Mouse (Mus musculus): ENCODE measurements at regions not wholly inside any gene's neighbourhood (a gene's known extent, or its start where the extent isn't known, plus 50 kb on each side); places are given as distances from the start of the nearest gene placed in this dataset.

DNA sequence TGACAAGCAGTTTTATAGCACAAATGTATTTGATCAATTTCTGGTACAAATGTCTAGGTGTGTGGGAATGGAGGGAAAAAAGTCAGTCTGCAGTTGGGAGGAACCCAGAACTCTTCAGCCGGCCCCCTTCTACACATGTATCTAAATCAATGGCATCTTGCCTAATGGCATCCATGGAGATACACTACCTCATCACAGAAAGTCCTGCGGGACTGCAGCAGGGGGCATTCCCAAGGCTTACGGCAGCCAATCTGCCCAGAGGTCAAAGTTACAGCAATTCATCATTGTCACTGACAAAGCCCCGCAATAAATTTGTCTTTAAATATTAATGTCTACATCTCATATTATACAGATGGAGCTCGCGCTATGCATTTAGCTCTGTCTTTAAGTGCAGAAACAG is 135.7 kb upstream of the Arhgap5 start:
- no peak for DNase-seq (ENCODE audit: extremely low spot score in 1 of 2, low spot score in 2 of 2)
- intact Hi-C loops (cut with DNase I) = no loop called here

DNA sequence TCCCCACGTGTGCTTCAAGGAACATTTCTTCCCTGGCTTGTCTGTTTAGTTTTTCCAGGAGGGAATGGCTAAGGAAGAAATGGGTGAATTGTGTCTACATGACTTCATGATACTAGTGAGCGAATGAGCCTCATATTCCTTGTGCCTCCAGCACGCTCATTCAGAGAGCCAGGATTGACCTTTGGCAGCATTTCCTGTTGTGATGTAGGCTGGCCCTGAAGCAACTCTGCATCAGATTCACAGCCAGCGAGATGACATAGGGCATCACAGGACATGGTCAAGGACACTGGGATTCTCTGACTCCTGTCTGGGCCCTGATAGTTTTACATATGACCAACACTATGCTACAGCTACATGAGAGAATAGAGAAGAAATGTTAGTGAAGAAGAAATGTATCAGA is 135.3 kb upstream of the Arhgap5 start:
- intact Hi-C loops (cut with DNase I) = no loop called here
- no peak for DNase-seq (ENCODE audit: extremely low spot score in 1 of 2, low spot score in 2 of 2)

DNA sequence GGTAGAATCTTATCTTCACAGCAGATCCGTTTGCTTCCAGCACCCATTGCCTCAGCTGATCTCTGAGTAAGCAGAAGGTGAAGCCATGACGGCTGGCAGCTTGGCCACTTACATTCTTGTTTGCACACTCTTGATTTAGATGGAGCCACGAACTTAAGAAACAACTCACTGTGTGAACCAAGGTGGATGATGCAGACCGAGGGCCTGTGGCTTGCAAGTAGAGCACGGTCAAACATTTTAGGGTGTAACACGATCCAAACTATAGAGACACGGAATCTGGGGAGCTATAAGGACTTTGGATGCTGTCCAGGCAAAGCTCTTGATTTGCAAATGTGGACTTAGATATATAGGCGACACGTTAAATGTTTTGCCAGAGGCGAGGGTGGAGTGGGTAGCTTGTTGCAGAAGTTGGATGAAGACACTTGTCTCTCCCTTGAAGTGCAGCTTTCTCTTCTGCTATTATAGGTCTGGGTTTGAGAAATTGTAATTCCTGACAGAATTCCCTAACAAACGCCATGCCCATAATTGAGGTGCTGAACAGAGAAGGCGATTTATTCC is 133.5 kb upstream of the Arhgap5 start:
- no peak for DNase-seq (ENCODE audit: extremely low spot score in 1 of 2, low spot score in 2 of 2)
- intact Hi-C loops (cut with DNase I) = no loop called here

DNA sequence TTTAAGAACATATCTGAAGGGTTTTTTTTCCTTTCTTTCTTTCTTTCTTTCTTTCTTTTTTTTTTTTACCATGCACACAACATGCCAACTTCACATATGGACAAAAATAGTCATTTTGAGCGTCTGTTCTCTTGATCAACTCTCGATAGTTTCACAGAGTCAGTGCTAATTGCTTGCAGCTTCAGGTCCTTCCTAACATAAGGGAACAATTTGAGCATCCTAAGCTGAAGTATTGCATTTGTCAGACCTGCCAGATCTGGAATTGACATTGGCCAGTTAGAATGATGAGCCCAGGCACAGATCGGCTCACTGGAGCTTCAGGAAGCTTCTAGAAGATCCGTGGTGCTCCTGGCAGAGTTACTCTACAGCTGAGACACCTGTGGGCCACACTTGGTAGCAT is 128.7 kb upstream of the Arhgap5 start:
- no peak for DNase-seq (ENCODE audit: extremely low spot score in 1 of 2, low spot score in 2 of 2)
- intact Hi-C loops (cut with DNase I) = no loop called here

DNA sequence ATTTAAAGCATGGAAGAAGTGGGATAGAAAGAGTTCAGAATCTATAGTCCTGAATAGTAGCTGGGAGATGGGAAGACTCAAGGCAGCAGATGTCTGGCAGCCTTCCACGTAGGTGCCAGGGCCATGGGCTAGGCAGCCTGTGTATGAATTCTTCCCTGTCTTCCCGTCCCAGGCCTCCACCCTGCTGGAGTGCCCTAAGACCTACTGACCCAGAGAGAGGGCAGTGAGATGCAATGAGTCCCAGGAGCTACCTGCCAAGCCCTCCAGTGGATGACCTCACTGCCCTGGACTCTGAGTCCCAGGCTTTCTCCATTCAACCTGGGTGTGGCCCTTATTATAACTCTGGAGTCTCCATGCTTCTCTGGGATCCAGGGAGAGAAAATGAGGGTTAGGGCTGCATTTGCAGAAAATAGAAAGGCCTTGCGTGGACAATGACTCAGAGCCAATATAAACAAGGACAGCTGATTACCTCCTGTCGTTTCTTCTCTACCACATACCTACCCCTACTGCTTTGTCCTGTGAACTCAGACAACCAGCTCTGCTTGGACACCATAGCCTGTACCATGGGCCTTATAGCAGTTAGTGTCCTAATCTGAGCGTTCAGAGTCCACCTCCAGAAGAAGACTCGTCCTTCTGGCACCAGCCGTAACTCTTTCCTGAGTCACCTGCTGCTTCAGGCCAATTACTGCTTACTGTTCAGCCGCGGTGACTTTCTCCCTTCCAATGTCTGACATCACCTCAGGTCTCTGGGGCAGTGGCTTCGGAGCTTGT is 126.9 kb upstream of the Arhgap5 start:
- no peak for DNase-seq (ENCODE audit: extremely low spot score in 1 of 2, low spot score in 2 of 2)

DNA sequence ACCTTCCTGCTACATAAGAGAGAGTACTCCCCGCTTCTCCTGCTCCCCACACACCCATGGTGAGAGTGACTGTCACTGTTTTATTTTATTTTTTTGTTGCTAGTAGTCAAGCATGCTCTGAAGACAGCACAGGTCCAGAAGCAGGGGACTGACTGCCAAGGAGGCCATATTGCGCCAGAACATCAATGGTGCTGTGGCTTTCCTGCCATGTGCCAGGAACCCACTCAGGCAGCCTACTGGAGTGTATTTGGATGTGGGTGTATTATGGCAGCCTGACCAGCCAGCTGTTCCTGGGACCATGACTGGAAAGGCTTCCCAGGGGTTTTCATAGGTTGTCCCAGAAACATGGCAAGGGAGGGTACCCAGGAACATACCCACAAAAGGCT is 126.3 kb upstream of the Arhgap5 start:
- no peak for DNase-seq (ENCODE audit: extremely low spot score in 1 of 2, low spot score in 2 of 2)
- intact Hi-C loops (cut with DNase I) = no loop called here

More for the DNA sequence above, 126.9 kb upstream of the Arhgap5 start:
- intact Hi-C loops (cut with DNase I) = no loop called here

DNA sequence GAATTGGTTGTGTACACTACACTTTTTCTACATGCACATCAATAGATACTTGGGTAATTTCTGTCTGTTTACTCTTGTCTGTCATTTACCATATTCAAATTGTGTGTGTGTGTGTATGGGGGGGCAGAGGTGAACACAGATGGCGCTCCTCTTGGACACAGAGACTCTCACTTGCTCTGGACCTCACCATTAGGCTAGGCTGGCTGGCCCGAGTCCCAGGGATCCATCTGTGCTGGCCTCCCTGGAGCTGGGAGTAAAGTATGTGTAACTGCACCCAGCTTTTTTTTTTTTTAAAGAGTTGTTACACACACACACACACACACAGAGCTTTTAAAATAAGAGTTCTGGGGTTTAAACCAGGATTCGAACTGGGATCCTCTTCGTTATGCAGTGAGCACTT is 124.5 kb upstream of the Arhgap5 start:
- DNase-seq (ENCODE audit: extremely low spot score in 1 of 2, low spot score in 2 of 2) = no peak
- intact Hi-C loops (cut with DNase I) = no loop called here

DNA sequence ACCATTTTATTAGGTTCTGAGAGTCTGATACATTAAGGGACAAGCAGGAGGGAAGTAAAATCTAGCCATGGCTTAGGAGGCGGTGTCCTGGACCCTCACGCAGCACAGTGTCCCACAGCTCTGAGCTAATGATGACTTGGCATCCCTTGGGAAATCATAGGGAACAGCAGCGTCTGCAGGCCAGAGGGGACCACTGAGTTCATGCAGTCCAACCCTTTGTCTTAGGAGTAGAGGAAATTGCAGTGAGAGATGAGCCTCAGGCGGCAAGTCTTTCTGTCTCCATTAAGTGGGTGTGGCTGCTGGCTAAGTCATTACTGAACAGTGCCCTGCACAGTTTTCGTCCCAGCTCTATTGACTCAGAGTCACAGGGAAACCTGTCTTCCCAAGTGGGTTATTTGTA is 123.8 kb upstream of the Arhgap5 start:
- DNase-seq (ENCODE audit: extremely low spot score in 1 of 2, low spot score in 2 of 2) = no peak
- intact Hi-C loops (cut with DNase I) = no loop called here

DNA sequence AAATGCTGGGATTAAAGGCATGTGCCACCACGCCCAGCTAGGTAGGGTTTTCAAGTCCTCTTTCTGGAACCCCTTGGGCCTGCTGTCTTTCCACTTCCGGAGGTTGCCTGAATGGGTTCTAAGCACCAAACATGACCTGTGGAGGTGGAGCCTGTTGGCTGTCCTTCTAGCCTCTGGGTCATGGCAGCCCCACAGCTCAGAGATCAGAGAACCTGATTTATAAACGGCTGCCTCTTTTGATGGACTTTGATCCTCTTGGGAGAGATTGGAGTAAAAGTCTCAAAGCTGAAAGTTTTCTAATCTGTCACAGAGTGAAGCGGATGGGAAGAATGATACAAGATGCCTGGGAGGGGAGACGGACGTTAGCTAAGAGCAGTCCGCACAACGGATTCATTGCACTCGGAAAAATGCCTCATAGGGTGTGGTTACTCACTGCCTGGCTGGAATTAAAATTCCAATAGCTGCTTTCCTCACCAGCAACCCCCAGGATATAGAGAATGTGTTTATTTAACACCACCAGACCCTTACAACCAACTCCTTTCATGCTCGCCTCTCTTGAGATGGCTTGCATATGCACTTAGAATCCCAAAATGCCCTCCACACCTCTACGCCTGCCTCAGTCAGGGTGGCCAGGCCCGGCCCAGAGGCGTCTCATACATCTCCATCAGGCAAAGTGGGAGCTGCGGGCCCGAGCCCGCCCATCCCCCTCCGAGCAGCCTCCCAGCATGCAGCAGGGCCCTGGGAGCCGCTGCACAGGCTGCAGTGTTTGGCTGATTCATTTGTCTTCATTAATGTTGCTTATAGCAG is 122.4 kb upstream of the Arhgap5 start:
- intact Hi-C loops (cut with DNase I) = no loop called here

DNA sequence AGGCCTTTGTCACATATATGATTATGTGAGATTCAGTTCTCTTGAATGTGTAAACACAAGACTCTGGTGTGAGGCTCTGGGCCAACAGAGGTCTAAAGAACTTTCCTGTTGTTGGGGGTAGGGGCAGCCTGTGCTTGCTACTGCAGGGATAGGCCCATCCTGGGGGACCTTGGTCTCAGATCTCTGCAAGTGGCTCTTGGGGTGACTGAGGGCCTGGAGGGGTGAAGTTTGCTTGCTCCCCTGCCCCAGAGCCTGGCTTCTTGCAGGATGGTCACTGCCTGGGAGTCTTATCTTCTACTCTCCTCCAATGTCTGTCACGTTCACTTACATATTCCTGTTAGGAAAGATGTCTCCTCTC is 121.8 kb upstream of the Arhgap5 start:
- DNase-seq (ENCODE audit: extremely low spot score in 1 of 2, low spot score in 2 of 2) = no peak
- intact Hi-C loops (cut with DNase I) = no loop called here

More for the DNA sequence above, 122.4 kb upstream of the Arhgap5 start:
- DNase-seq (ENCODE audit: extremely low spot score in 1 of 2, low spot score in 2 of 2) = no peak

DNA sequence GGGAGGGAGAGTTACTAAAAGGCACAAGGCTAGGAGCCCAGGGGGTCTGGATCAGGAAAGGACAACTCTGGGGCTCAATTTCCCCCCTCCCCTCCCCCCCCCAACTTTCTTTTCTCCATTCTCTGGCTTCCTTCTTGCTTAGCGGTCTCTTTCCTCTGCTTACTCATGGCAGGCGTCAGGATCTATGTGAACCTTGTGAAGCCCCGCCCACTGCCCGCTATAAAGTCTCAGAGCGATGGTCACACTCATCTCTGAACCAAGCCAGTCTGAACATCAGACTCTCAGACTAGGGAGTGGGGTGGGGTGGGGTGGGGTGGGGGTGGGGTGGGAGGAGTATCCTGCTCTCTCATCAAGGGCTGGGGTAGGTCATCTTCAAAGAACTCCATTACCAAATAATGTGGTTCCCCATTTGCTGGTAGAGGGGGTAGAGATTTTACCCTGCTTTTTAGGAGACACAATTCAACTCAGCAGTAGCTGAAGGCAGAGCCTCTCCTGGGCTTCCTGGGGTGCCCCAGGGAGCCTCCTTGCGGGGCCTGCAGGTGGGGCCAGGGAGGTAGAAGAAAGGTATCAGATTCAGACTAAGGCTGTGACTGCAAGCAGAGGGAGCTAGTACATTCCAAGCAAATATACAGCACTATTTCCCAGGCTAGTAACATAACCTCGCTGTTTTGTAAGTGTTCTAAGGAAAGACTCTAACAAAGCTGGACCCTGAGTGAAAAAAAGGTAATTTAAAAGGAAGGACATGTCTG is 120.8 kb upstream of the Arhgap5 start:
- no peak for DNase-seq (ENCODE audit: extremely low spot score in 1 of 2, low spot score in 2 of 2)
- intact Hi-C loops (cut with DNase I) = no loop called here

DNA sequence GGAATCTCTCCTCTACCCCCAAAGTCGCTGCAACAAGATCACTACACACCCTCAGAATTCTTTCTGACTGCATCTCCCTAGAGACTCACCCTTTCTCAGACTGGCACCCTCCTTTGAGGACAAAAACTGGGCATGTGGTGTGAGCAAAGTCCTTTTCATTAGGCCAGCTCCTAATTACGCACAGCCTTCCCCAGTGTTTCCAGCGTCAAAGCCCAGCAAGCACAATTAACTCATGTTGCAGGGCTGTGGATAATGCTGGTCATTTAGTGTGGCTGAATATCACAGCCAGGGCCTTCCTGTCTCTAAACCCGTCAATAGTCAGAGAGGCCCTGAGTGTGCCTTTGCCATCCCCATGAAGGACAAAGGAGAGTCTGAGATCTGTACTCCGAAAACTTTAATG is 114.2 kb upstream of the Arhgap5 start:
- no peak for DNase-seq (ENCODE audit: extremely low spot score in 1 of 2, low spot score in 2 of 2)

DNA sequence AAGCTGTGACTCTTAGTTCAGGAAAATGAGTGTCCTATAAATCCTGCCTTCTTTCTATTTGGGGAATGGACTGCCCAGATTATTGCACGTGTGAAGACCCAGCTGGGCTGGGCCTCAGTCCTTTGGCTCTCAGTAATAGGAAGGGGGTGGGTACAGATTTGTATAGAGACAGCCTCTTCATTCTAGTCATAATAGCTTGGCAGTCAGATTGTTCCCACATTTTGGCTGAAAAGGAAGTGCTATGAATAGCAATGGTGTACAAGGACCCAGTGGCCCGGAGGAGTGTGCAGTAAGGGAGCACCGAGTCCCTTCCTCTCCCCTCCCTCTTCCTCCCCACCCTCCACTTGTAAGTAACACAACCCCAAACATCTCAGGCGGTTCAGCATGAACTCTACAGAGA is 113.5 kb upstream of the Arhgap5 start:
- intact Hi-C loops (cut with DNase I) = no loop called here
- peak in 1 of 2 experiments; percentile 43 for DNase-seq (ENCODE audit: extremely low spot score in 1 of 2, low spot score in 2 of 2)

More for the DNA sequence above, 114.2 kb upstream of the Arhgap5 start:
- intact Hi-C loops (cut with DNase I) = no loop called here

DNA sequence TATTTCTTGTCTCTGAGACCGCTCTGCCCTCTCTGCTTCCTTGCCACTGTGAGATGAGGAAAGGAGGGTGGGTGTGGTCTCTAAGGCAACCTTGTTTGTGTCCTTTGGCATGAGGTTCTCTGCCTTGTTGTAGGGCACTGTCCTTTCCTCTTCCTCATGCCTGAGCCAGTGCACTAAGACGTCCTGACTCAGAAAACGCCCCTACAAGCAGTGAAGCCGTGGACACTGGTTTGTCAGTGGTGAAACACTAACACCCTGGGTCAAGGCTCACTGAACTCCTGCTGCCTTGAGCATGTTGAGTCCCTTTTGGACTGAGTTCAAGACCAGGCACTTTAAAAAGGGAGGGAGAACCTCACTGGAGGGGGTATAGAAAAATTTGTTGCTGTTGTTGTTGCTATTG is 111.1 kb upstream of the Arhgap5 start:
- no peak for DNase-seq (ENCODE audit: extremely low spot score in 1 of 2, low spot score in 2 of 2)
- intact Hi-C loops (cut with DNase I) = no loop called here

DNA sequence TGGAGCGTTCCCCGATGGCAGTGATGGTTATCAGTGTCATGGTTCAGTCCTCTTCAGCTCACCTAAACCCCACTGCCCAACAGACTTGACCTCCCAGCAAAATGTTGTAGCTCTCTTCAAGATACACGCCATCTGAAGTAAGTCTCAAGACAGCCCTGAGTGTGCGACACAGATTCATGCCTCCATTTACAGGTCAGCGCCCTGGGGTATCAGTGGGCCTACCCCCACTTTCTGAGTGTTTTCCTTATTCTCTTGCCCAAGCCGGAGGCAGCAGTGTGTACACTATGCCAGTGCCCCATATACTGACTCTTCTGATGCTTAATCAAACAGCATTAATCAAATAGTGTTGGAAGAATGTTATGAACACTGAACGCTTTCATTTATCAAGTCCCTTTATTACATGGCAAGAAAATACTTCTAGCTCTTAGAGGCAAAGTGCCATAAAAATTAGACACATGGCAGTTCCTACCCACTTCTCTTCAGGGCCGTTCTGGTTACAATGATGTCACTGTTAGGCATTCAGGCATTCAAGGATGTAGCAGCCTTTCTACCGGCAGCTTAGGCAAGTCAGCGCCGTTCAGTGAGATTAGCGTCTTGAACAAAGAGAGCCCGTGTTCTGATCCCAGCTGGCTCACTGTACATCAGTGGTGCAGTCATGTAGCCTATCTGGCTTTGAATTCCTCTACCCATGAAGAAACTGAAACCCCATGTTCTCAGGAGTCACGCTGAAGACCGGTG is 109.6 kb upstream of the Arhgap5 start:
- intact Hi-C loops (cut with DNase I) = no loop called here
- DNase-seq (ENCODE audit: extremely low spot score in 1 of 2, low spot score in 2 of 2) = no peak

DNA sequence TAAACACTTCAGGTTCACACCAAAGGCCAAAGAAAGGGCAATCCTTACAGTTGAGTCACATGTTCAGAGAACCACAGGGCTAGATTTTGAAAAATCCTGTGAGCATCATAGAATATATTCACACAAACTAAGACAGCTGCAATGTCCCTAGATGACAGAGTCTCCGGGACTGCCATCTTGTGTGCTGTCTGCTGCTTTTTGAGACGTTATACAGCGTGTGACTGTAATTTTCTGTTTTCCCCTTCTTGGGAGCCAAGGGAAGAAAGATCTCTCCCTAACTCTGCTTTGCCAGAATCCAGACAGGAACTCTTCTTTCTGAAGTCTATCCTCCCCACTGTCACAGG is 109.1 kb upstream of the Arhgap5 start:
- intact Hi-C loops (cut with DNase I) = no loop called here

DNA sequence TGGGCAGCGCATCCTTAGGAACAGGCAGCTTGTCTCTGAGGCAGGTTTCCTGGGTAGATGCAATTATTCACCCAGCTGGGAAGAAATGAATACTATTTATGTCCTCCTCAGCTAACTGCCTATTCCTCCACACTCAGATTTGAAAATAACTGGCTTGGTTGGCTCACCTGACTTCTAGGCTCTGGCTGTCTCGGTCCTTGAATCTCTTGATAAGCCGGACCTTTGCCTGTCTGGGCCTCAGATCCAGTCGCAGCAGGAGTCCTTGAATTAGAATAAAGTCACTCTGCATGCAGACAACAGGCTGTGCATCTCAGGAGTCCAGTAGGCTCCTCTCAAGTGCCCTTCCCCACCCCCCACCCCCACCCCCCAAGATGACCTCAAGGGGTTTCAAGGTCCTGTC is 108.7 kb upstream of the Arhgap5 start:
- intact Hi-C loops (cut with DNase I) = no loop called here
- DNase-seq (ENCODE audit: extremely low spot score in 1 of 2, low spot score in 2 of 2) = no peak

More for the DNA sequence above, 109.1 kb upstream of the Arhgap5 start:
- no peak for DNase-seq (ENCODE audit: extremely low spot score in 1 of 2, low spot score in 2 of 2)

DNA sequence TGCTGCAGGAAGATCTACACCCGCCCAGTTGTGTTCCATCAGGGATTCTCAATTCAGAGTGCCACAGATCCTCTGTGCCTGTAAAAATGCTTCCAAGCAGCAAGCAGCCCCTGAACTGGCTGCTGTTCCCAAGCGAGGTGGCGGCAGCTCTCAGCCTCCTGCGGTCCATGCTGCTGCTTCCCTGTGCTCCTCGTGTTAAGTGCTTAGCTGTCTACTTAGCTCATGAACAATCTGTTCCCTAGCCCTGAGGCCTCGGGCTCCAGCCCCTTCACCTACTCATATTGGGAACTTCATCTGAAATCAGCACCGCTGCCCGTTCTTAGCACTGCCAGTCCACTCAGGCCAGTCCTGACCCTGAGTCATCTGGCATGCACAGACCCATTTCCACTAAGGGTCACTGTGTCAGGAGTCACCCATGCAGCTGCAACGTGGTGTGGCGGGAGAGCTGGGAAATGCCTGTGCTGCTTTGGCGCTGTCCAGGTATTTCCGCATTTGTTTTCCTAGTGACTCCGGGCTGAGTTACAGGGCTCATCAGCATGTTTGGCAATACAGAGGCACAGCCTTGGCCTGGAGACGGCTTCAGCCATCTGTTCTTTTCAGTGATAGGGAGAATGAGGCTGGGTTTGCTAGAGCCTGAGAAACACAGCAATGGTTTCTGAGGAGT is 107.5 kb upstream of the Arhgap5 start:
- DNase-seq (ENCODE audit: extremely low spot score in 1 of 2, low spot score in 2 of 2) = no peak
- intact Hi-C loops (cut with DNase I) = no loop called here
